Mouse (Mus musculus) T-helper 2 cell (primary cell): ENCODE measurements at regions not wholly inside any gene's neighbourhood (a gene's known extent, or its start where the extent isn't known, plus 50 kb on each side); places are given as distances from the start of the nearest gene placed in this dataset.

ENCODE experiments used
- in situ Hi-C: fragments of 300-600 bp; cut with MboI, MseI; formaldehyde crosslinking; loops from one replicate; pipeline ENCODE4 v1.15.1; 2025; ENCODE audit warnings: high pct_unique_total_duplicates

DNA sequence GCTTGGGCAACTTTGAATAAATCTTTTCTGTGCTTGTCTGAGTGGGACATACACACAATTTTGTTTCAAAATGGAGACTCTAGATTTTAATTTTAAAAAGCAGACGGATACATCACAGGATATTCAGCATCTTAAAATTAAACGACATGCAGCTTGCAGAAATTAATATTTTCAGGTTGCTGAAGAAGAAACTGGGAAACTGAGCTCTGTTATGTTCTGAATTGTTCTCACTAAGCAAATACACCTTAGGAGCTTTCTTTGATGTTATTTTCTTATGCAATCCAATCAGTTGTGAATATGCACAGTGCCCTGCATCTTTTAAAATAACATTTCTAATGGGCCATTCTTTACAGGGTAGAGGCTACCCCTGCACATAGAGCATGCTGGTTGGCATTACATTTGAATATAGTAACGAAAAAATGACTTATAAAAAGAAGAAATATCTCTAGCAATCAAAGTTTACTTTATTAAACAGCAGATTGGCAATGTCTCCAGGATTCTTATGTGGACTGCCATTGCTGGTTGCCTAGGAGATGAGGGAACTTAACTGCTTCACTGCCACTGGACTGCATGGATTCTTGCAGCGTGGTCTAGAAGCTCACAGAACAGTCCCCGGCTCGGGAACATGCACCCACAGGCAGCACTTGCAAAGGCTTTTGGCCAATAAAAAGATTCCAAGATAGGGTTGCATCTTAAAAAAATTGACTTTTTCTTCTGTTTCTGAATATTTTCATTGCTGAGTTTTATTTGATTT, 279.7 kb downstream of the Sox11 start:
- in situ Hi-C loops = no loop called here

- in situ Hi-C loops = no loop called here
These were observed 280.3 kb downstream of the Sox11 start for GRCm38 (mm10) chr12:27062061-27062461.

DNA sequence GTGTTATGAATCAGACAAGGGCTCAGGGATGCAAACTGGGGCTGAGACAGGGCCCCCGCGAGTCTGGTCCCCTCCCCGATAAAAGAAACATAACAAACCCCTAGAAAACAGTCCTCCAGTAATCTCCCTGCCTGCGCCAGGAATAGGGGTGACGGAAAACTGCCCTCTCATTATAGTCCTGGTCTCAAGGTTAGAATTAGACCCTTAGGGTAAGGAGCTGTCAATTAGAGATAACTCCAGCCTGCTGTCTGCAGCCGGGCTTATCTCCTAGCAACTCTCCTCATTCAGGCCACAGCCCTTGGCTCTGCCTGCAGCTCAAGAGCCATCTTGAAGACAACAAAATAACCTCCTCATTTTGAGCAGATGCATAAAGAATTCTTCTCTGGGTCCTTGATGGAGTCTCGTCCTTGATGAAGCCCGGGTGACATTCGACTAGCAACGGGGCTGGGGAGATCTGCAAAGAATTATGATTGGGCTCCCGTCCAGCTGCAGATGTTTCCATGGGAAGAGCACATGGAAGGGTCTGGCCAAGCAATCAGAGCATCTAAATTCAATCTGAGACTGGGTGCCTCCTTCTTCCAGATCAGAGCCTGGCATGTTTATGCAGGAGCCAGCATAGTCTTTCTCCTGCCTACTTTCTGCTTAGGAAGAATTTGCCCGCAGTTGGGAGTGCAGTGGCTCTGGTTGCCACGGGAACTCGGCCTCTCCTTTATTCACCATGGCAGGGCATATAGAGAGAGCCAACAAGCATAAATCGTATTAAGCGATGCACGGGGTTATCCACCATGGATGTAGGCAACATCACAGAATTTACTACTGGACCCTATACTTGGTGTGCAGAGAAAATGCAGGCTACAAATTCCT, 281.2 kb downstream of the Sox11 start:
- in situ Hi-C loops = no loop called here

GRCm38 (mm10) chr12:27059885-27060284, 282.5 kb downstream of the Sox11 start:
- in situ Hi-C loops = no loop called here

DNA sequence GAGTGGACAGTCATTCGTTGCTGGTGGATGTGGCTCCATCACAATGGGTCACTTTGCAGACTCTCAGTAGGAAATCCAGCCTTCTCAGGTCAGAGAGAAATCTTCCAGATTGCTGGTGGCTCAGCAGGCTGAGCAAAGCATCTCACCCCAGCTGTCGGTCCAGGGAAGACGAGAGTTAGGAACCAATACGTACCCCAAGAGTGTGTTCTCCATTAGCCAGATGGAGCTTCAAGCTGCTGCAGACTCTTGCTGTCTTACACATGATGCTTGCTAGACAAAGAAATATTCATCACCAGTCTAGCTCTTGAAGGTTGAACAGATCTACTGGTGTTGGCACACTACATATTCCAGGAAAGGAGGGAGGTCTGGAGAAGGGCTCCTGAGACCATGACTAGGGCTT, 288.0 kb downstream of the Sox11 start:
- in situ Hi-C loops = no loop called here

- in situ Hi-C loops = no loop called here
These were observed 304.5 kb downstream of the Sox11 start for GRCm38 (mm10) chr12:27037922-27038321.

GRCm38 (mm10) chr12:27019751-27020150, 322.6 kb downstream of the Sox11 start:
- in situ Hi-C loops = no loop called here

DNA sequence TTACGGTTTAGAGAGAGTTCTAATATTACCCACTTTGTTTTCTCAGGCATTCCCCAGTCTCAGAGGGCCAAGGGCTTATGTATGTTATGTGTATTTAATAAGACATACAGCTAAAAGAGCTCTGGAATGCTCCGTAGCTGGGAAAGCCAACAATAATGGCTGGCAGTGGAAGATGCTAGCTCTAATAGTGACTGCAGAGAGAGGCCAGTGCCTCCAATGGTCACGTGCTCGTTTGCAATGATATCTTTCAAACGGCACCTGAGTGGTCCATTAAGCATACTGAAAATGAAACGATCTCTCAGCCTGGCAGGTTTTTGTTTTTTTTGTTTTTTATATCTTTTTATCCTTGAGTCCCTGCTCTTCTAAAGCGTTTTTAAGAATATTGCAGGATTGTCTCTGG, 324.0 kb downstream of the Sox11 start:
- in situ Hi-C loops = no loop called here

DNA sequence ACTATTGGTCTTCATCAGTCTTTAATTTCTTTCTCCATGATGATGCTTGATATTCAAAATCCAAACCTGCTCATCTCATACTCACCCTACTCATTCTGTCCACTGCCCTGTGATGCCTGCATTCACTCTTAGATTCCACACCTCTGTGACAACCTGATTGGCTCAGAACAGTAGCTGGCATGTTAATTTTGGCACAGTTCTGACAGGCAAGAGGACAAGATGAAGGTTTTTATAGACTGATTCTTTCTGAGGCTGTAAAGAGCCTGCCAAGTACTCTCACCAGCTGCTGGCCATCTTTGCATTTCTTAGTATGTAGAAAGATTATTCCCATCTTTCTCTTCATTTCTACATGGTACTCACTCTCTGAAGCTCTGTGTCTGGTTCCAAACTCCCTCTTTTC, 343.1 kb downstream of the Sox11 start:
- in situ Hi-C loops = no loop called here

- in situ Hi-C loops = no loop called here
These were observed 365.9 kb downstream of the Sox11 start for GRCm38 (mm10) chr12:26976284-26977065.

DNA sequence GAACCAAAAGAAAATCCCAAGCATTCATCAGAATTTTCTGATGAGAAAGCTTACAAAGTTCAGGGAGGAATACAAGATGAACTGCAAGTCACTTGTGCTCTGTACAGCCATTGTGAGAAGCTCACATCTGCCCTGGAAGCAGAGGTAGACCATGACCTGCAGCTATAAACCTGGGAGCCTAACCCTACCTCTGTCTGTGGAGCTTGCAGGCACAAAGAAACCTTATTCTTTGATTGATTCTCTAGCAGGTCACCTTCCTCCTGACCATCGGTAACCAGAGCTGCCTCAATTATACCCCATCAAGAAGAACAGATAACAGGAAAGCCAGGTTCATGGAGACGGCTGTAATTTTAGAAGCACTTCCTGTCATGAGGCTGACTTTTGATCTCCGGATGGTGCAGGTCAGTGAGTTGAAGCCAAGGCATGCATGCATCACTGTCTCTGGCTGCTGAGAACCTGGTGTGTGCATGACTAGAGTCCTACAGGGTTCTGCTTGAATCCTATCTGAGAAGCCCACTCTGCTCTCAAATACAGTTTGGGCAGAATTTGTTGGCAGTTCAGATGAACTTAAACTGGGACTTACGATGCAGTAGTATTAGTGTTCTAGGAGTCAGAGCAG, 369.8 kb downstream of the Sox11 start:
- in situ Hi-C loops = no loop called here

GRCm38 (mm10) chr12:26967018-26967737, 375.2 kb downstream of the Sox11 start:
- in situ Hi-C loops = no loop called here

DNA sequence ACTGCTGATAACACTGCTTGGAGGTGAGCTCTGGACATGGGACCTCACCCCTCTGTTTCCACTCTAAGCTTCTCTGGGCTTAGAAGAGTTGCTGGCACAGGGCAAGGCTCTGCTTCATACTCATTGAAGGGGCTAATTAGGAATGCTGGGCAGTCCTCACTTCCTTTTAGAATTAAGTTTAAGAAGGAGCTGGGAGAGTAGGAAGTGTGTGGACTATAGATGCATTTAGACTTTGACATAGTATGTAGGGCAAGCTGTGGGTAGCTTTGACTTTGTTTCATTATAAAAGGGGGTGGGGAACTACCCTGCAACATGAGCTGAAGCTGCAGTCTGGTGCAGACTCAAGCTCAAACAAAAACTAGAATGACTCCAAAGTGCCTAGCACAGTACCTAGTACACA, 378.5 kb downstream of the Sox11 start:
- in situ Hi-C loops = no loop called here

- in situ Hi-C loops = no loop called here
These were observed 402.5 kb downstream of the Sox11 start for GRCm38 (mm10) chr12:26939831-26940230.

- in situ Hi-C loops = no loop called here
These were observed 404.5 kb downstream of the Sox11 start for GRCm38 (mm10) chr12:26937836-26938235.

DNA sequence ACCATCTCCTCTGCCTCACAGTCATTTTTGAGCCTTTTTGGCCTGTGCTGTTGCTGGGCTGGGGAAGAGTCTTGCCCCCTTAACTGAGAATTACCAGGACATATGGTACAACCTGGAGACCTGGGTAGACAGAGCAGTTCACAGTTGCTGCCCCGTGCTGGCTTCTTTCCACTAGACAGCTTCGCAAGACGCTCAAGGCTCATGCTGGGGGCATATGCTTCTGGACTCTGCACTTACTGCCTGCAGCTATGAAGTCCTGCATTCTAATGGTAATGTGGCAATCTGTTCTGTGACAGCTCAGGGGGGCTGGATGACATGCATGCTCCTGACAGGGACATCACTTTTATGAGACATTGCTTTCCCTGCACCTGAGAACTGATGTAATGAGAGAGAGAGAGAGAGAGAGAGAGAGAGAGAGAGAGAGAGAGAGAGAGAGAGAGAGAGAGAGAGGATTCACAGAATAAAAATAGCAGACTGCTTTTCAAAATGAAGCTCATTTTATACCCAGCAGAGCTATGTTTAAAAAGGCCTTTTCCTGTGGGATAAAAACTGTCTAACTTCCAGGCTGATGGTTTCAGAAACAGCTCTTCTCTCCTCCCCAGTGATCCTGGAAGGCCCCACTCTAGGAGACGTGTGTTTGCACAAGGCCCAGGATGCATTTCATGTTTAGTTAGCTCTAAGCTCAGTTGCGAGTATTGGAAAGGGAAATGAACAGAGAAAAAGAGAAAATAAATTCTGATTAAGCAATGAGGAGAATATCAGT, 405.5 kb downstream of the Sox11 start:
- in situ Hi-C loops = no loop called here

DNA sequence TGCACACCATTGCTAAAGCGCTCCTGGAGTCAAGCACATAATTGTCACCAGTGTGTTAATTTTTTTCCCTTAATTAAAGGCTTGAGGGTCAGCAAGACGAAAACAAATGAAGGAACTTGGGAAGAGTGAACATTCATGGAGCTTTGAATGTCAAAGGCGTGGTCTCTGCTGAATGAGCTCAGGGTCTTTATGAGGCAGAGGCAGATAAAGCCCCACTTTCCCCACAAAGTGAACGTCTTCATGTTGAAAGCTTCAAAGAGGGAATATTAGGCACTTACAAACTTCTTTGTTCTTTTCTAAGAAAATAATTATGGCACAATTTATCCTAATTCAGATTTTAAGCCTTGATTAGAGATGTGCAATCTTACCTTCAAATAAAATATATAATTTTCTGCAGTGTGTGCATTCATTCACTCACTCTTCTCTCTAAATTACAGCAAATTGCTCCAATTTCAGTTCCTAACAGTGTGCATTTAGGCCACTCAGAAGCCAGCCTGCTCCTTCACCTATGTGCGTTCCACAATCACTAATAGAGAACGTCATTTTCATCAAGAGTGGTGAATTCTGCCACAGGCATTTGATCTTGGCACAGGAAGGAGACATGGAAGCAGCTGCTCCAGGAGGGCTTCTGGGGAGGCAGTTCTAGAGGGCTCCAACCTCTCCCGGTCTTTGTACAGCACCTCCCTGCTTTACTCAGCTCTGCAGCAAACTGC, 412.1 kb downstream of the Sox11 start:
- in situ Hi-C loops = no loop called here

DNA sequence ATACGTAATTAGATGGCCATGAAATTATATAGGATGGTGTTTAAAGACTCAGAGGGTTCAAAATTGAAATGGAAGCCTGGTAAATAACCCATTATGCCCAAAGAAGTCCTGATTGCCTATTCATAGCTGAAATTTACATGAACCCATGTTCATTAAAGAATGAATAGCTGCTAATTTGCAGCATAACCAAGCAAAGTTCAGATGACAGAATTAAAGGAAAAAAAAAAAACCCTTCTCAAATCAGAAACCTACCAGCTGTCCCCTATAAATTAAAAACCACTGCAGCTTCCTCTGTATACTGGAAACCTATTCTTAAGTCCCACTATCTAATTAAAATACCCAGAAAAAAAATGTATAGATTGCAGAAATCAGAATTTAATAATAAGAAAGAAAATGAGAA, 436.2 kb downstream of the Sox11 start:
- in situ Hi-C loops = no loop called here

DNA sequence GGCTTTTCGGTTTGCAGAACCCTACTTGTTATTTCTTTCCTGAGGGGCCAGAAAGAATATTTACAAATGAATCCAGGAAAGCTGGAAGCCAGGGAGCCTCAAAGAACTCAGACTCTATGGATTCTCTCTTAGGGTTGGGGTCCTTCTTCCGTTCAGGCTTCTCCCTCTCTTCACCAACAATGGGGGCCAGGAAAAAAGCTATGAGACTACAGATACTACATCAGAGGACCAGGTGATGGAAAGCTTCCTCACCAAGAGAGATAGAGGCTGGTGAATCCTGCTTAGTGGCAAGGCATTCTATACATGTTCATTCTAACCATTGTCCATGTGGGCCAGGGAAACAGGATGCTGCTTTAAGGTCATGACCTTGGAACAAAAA, 434.9 kb downstream of the Cmpk2 start:
- in situ Hi-C loops = no loop called here
